Mouse (Mus musculus): ENCODE results near the gene Scd3. TPM values are rescaled to one million over a fixed set of nuclear protein-coding genes. Genes with fewer than 3 reads are reported as not detected.

The Scd3 gene
- 0.28 and 0.66 TPM in 2 replicates for polyA plus RNA-seq (2015; fragmentation: Nextera tagmentation; extraction: Ambion mirVana)

GRCm38 (mm10) chr19:44203015-44203564, at the start of gene Scd3:
Scd3 (plus strand) TSS chr19:44203269.
- ATAC-seq (replicated peaks; ENCODE audit: low FRiP score, low read depth), result no peak
- WGBS, result 93% methylated on average over 9 of the region's 9 CpGs
- H3K4me2 ChIP-seq (ENCODE audit: low read length), result no peak within 1 kb of the TSS

GRCm38 (mm10) chr19:44153781-44154180, 49.3 kb upstream of the Scd3 start:
- Histone ChIP-seq H3K4me2 (ENCODE audit: low read length) (no peak overlapping the region), H3K27me3 (ENCODE audit: insufficient read depth, low read length) (no peaks in the 10 kb centered on the region; the same call in 1 of the 2 replicates), H3K4me3 (replicated peaks; ENCODE audit: low read depth, low read length) (no peak overlapping the region), H3K9me3 (replicated peaks; ENCODE audit: low read length) (no peaks in the 10 kb centered on the region), H3K9ac (ENCODE audit: low read depth, low read length) (no peak overlapping the region), H3K27ac (no peak overlapping the region), H3K36me3 (ENCODE audit: insufficient read depth, low read length) (no peaks in the 10 kb centered on the region), H3K4me1 (replicated peaks; ENCODE audit: insufficient read depth, low read length) (no peaks in the 10 kb centered on the region)
- TF ChIP-seq CTCF (IDR thresholded peaks at IDR 0.05; ENCODE audit: low read depth), result no peak
- DNase-seq (ENCODE audit: low spot score) (no peak), ATAC-seq (replicated peaks; ENCODE audit: low FRiP score, low read depth) (no peak)
- 83% methylated on average over 5 of the region's 5 CpGs for WGBS

More at GRCm38 (mm10) chr19:44203015-44203564, at the start of gene Scd3:
- H3K9me3 ChIP-seq (replicated peaks; ENCODE audit: low read length), result no peaks in the 10 kb centered on the region
- H3K27ac ChIP-seq, result no peak within 1 kb of the TSS
- no peak within 1 kb of the TSS for H3K9ac ChIP-seq (ENCODE audit: low read depth, low read length)
- no peak for DNase-seq (ENCODE audit: low spot score)
- no peaks in the 10 kb centered on the region for H3K36me3 ChIP-seq (ENCODE audit: insufficient read depth, low read length)
- TF ChIP-seq CTCF (IDR thresholded peaks at IDR 0.05; ENCODE audit: low read depth), result no peak
- no peaks in the 10 kb centered on the region for H3K4me1 ChIP-seq (replicated peaks; ENCODE audit: insufficient read depth, low read length)
- H3K4me3 ChIP-seq (replicated peaks; ENCODE audit: low read depth, low read length), result no peak within 1 kb of the TSS
- no peaks in the 10 kb centered on the region for H3K27me3 ChIP-seq (ENCODE audit: insufficient read depth, low read length)

- H3K9me3 ChIP-seq (replicated peaks; ENCODE audit: low read length), result no peaks in the 10 kb centered on the region
- no peak overlapping the region for H3K4me3 ChIP-seq (replicated peaks; ENCODE audit: low read depth, low read length)
- no peak overlapping the region for H3K9ac ChIP-seq (ENCODE audit: low read depth, low read length)
- peaks cover 3% of the 10 kb centered on the region; the same call in 1 of the 2 replicates for H3K27me3 ChIP-seq (ENCODE audit: insufficient read depth, low read length)
- no peak overlapping the region for H3K27ac ChIP-seq
- no peaks in the 10 kb centered on the region for H3K36me3 ChIP-seq (ENCODE audit: insufficient read depth, low read length)
- ATAC-seq (replicated peaks; ENCODE audit: low FRiP score, low read depth), result no peak
- H3K4me2 ChIP-seq (ENCODE audit: low read length), result no peak overlapping the region
- TF ChIP-seq CTCF (IDR thresholded peaks at IDR 0.05; ENCODE audit: low read depth), result no peak
- H3K4me1 ChIP-seq (replicated peaks; ENCODE audit: insufficient read depth, low read length), result no peaks in the 10 kb centered on the region
- DNase-seq (ENCODE audit: low spot score), result no peak
- whole genome bisulfite sequencing, result 94% methylated on average over 10 of the region's 10 CpGs
Measured at GRCm38 (mm10) chr19:44157005-44157404, 46.1 kb upstream of the Scd3 start.

GRCm38 (mm10) chr19:44159386-44159785, 43.7 kb upstream of the Scd3 start:
- DNase-seq (ENCODE audit: low spot score), result no peak
- Histone ChIP-seq H3K27me3 (ENCODE audit: insufficient read depth, low read length) (0 out of 2 replicates have a peak, but pooled peaks cover 3% of the 10 kb centered on the region), H3K4me2 (ENCODE audit: low read length) (no peak overlapping the region), H3K36me3 (ENCODE audit: insufficient read depth, low read length) (no peaks in the 10 kb centered on the region), H3K9ac (ENCODE audit: low read depth, low read length) (no peak overlapping the region), H3K9me3 (replicated peaks; ENCODE audit: low read length) (no peaks in the 10 kb centered on the region), H3K4me3 (replicated peaks; ENCODE audit: low read depth, low read length) (no peak overlapping the region), H3K27ac (no peak overlapping the region), H3K4me1 (replicated peaks; ENCODE audit: insufficient read depth, low read length) (no peaks in the 10 kb centered on the region)
- WGBS, result 85% methylated on average over 3 of the region's 3 CpGs
- TF ChIP-seq CTCF (IDR thresholded peaks at IDR 0.05; ENCODE audit: low read depth), result no peak
- ATAC-seq (replicated peaks; ENCODE audit: low FRiP score, low read depth), result no peak

GRCm38 (mm10) chr19:44161515-44161914, 41.6 kb upstream of the Scd3 start:
- H3K27me3 ChIP-seq (ENCODE audit: insufficient read depth, low read length), result 0 out of 2 replicates have a peak, but pooled peaks cover 3% of the 10 kb centered on the region
- no peak overlapping the region for H3K27ac ChIP-seq
- ATAC-seq (replicated peaks; ENCODE audit: low FRiP score, low read depth), result no peak
- no peak overlapping the region for H3K4me2 ChIP-seq (ENCODE audit: low read length)
- TF ChIP-seq CTCF (IDR thresholded peaks at IDR 0.05; ENCODE audit: low read depth), result peak; percentile 75
- DNase-seq (ENCODE audit: low spot score), result peak; percentile 71
- H3K9ac ChIP-seq (ENCODE audit: low read depth, low read length), result no peak overlapping the region
- H3K4me1 ChIP-seq (replicated peaks; ENCODE audit: insufficient read depth, low read length), result no peaks in the 10 kb centered on the region
- H3K9me3 ChIP-seq (replicated peaks; ENCODE audit: low read length), result no peaks in the 10 kb centered on the region
- no peaks in the 10 kb centered on the region for H3K36me3 ChIP-seq (ENCODE audit: insufficient read depth, low read length)
- H3K4me3 ChIP-seq (replicated peaks; ENCODE audit: low read depth, low read length), result no peak overlapping the region
- WGBS, result 13% methylated on average over 3 of the region's 3 CpGs

- 64% methylated on average over 8 of the region's 8 CpGs for WGBS
- DNase-seq (ENCODE audit: low spot score) (no peak), ATAC-seq (replicated peaks; ENCODE audit: low FRiP score, low read depth) (no peak)
- H3K9me3 ChIP-seq (replicated peaks; ENCODE audit: low read length), result no peaks in the 10 kb centered on the region
- no peak for TF ChIP-seq CTCF (IDR thresholded peaks at IDR 0.05; ENCODE audit: low read depth)
- H3K9ac ChIP-seq (ENCODE audit: low read depth, low read length), result no peak overlapping the region
- no peaks in the 10 kb centered on the region for H3K4me1 ChIP-seq (replicated peaks; ENCODE audit: insufficient read depth, low read length)
- H3K4me3 ChIP-seq (replicated peaks; ENCODE audit: low read depth, low read length), result no peak overlapping the region
- no peak overlapping the region for H3K4me2 ChIP-seq (ENCODE audit: low read length)
- H3K36me3 ChIP-seq (ENCODE audit: insufficient read depth, low read length), result no peaks in the 10 kb centered on the region
- H3K27me3 ChIP-seq (ENCODE audit: insufficient read depth, low read length), result no peaks in the 10 kb centered on the region
- no peak overlapping the region for H3K27ac ChIP-seq
Measured at GRCm38 (mm10) chr19:44174835-44175234, 28.2 kb upstream of the Scd3 start.

GRCm38 (mm10) chr19:44176741-44177140, 26.3 kb upstream of the Scd3 start:
- DNase-seq (ENCODE audit: low spot score) (no peak), ATAC-seq (replicated peaks; ENCODE audit: low FRiP score, low read depth) (no peak)
- Histone ChIP-seq H3K9me3 (replicated peaks; ENCODE audit: low read length) (no peaks in the 10 kb centered on the region), H3K4me2 (ENCODE audit: low read length) (no peak overlapping the region), H3K36me3 (ENCODE audit: insufficient read depth, low read length) (no peaks in the 10 kb centered on the region), H3K27ac (no peak overlapping the region), H3K4me1 (replicated peaks; ENCODE audit: insufficient read depth, low read length) (no peaks in the 10 kb centered on the region), H3K9ac (ENCODE audit: low read depth, low read length) (no peak overlapping the region), H3K27me3 (ENCODE audit: insufficient read depth, low read length) (no peaks in the 10 kb centered on the region), H3K4me3 (replicated peaks; ENCODE audit: low read depth, low read length) (no peak overlapping the region)
- TF ChIP-seq CTCF (IDR thresholded peaks at IDR 0.05; ENCODE audit: low read depth), result no peak
- WGBS, result 83% methylated on average over 3 of the region's 3 CpGs
